Mouse (Mus musculus) gastrocnemius, postnatal 25 days (tissue): Measurements from ENCODE around the gene Plekhm3. TPM values are rescaled to one million over a fixed set of nuclear protein-coding genes. Genes with fewer than 3 reads are reported as not detected.

ENCODE experiments used
- DNase-seq: peaks from one replicate; pipeline ENCODE4 v3.0.0; 2022
- total RNA-seq, 2 experiments: library from RNA; stranded (reverse); gene quantifications; 1 replicate in 1 of 2; 2 replicates in 1 of 2; pipeline ENCODE4 v1.2.3; 2021

Gene Plekhm3
- total RNA-seq, 2 experiments from 2014 or later: 5.2 to 5.7 TPM

DNA sequence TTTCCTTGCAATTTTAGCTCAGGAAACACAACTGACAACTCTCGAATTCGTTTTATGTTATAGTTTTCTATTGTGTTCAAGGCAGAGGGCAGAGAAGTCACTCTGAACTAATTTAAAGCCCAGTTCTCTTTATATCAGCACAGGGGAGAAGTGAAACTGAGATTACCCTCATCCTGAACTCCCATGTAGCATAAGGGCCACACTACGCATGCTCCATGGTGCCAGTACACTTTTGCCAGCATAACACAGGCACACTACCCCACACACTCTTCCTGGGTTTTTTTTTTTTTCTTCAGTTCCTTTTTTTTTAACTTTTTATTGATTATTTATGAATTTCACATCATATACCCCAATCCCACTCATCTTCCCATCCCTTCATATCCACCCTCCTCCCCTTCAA, 28.1 kb downstream of the Plekhm3 start:
- DNase-seq: no peak

GRCm38 (mm10) chr1:64927437-64928274, 29.0 kb downstream of the Plekhm3 start:
- DNase-seq: no peak

DNA sequence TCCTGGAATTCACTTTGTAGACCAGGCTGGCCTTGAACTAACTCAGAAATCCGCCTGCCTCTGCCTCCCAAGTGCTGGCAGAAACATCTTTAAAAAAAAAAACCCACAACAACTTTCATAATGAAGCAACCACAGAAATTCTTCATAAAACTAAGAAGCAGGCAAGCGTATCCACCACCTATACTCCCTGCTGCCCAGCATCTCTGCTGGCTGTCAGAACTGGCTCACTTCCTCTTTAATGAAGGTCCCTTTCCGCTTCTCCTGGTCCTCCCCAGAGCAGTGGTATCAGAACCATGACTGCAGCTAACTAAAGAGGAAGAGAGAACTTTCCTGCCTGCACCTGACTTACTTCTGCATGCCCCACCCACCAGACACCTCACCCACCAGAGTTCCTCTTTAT, 31.0 kb downstream of the Plekhm3 start:
- DNase-seq: no peak

GRCm38 (mm10) chr1:64924283-64924682, 32.3 kb downstream of the Plekhm3 start:
- no peak for DNase-seq

DNA sequence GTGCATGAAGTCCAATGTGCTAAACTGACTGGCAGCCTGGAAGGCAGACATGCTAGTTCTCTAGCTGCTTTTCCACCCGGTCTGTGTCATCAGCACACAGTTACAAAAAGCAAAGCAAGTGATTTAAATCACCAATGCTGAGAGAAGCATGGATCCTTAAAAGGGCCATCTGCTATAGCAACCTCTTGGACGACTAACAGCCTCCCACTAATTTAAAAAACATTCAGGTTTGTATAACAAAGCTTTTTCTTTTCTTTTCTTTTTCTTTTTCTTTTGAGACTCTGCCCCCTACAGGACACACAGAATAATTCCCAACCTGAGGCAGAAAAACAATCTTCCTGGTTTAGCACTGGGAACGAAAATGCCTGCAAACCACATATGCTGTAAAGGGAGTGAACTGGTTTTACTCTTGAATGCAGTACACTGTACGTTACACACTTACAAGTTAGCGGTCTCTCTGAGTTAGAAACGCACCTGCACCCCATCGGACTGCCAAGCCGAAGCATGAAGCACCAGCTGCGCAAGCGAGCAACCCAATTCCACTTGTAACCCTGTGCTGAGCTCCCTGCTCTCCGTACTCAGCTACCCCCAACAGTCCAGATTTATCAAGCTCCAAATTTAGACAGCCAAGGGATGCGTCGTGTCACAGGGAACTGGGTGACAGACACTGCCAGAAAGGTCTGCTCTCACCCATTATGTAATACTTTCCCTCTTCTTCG, 37.7 kb downstream of the Plekhm3 start:
- DNase-seq: peak; percentile 28

DNA sequence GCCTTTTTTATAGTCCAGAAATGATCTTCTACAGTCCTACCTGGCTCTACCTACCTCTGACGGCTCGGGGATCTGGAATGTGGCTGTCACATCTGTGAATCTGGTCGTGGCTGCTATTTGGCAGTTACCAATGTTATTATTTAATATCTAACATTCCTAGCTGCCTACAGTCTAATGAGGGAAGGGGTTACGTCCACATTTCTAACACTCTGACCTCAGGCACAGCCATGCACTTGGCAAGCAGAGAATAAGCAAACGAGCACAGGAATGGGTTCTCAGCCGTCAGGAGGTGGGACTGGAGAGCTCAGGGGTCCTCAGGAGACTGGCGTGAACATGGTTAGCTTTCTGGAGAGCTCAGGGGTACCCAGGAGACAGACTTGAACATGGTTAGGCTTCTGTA, 38.7 kb downstream of the Plekhm3 start:
- DNase-seq: no peak

GRCm38 (mm10) chr1:64916884-64917507, 39.6 kb downstream of the Plekhm3 start:
- no peak for DNase-seq

GRCm38 (mm10) chr1:64914356-64914755, 42.3 kb downstream of the Plekhm3 start:
- DNase-seq: no peak

GRCm38 (mm10) chr1:64907740-64908139, 48.9 kb downstream of the Plekhm3 start:
- DNase-seq: no peak

DNA sequence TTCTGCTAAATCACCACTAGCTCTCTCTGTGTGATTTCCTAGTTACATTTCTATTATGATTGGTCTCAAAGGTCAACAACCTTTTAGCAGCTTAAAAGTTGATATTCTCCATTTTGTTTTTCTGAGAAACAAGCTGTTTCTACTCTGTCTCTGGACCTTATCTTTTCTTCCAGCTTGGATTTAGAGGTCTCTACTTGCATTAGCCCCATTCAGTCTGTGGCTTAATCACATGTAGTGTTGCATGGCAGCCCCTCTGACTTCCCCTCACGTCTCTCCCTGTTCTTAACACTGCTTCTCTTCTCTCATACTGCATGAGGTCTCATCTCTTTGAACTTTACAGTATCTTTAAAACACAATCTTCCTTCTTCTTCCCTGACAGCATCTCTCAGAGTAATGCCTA, 50.4 kb downstream of the Plekhm3 start:
- DNase-seq: no peak

DNA sequence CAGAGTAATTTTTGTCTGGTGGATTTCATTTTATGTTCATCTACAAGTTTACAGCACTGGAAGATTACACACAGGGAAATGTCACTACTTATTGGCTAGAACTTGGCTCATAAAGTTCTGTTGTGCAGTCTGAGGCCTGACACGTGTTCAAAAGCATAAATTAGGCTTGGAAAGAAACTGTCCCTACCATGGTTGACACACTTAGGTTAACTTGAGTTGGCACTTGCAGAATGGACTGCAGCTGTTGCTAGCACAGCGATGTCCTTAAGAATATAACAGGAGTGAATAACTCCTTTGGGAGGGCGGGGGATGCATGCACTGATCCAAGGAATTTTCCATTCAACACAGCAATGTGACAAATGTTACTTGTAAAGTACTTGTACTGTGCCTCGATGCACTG, 53.2 kb downstream of the Plekhm3 start:
- DNase-seq: no peak

- DNase-seq: no peak
Observed at GRCm38 (mm10) chr1:64902804-64903203, 53.8 kb downstream of the Plekhm3 start.

- no peak for DNase-seq
Observed at GRCm38 (mm10) chr1:64899763-64900162, 56.9 kb downstream of the Plekhm3 start.

DNA sequence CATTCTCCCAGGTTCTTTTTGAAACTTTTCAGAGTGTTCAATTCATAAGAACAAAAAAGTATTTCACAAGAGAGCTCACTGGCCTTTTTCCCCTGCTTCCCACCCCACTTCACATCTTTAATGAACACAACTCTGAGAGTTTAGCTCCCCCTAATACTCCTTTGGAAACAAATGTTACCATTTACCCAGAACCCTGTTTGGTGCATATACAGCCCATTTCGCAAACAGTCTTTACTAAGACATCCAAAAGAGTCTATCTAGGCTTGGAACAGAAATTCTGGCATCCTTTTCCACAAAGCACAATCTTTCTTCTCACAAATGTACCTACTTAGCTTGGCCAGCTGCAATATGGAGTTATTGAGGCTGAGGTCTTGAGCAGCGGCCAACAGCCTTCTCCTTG, 59.1 kb downstream of the Plekhm3 start:
- no peak for DNase-seq

- DNase-seq: no peak
Observed at GRCm38 (mm10) chr1:64893806-64894205, 62.8 kb downstream of the Plekhm3 start.

DNA sequence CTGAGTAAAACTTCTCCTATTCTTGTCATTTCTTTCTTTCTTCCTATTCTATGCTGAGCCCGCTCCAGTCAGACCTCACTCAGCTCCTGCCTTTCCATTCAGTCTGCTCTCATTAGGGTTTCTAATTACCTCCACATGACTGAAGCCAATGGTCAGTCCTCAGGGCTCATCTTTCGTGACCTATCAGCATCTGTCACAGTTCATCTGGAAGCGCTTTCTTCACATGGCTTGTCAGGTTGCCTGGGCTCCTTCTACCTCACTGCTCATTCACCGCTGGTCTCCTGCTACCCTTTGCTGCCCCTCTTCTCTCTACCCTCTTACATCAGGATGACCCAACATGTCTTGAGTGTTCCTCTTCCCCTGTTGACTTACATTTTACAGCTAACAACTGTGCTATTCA, 65.3 kb downstream of the Plekhm3 start:
- no peak for DNase-seq

DNA sequence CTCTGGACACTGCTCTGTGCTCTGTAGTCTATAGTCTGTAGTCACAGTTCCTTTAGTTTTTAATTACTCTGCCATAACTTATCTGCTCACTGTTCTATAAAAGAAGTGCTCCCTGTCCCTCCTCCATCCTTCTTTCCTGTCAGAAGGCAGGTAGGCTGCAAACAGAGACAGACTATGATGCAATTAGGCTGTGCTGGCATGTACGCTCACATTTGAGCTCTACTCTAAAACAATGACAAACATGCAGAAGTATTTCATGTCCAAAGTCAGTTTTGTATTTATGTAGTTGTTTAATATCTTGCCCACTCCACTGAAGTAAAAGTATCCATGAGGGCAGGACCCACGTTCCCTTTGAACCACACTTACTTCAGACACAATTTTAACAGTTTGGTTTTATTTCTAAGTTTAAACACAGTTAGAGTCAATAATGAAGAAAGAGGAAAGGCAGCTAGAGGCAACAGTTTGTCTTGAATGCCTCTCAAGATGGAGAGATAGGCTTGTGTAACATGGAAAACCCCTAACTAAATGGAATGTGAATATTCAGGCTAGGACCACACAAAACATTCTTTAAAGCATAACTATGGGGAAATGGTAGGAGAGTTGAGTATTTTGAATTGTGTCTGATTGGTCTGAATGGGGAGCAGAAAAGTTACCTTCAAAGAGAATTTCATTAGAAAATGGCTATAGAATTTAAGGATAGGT, 69.0 kb downstream of the Plekhm3 start:
- DNase-seq: no peak

- no peak for DNase-seq
Observed at GRCm38 (mm10) chr1:64886718-64887117, 69.9 kb downstream of the Plekhm3 start.

DNA sequence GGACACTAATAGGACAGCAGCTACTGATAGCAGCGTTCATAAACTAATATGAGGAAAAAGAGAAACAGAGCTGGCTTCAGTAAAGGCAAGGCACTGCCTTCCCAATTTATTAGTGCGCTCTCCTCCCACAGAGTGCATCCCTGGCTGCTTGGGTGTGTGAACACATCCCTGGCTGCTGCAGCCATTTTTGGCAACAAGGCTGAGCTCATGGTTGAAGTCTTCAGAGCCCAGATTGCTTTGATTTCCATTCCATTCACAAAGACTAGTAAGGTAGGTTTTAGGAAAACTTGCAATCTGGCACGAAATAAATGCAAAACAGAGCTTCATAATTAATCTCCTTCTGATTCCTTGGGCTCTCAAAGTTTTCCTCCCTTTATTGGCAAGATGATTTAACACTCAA, 71.3 kb downstream of the Plekhm3 start:
- DNase-seq: peak; percentile 7

- DNase-seq: no peak
Observed at GRCm38 (mm10) chr1:64884007-64884406, 72.6 kb downstream of the Plekhm3 start.

DNA sequence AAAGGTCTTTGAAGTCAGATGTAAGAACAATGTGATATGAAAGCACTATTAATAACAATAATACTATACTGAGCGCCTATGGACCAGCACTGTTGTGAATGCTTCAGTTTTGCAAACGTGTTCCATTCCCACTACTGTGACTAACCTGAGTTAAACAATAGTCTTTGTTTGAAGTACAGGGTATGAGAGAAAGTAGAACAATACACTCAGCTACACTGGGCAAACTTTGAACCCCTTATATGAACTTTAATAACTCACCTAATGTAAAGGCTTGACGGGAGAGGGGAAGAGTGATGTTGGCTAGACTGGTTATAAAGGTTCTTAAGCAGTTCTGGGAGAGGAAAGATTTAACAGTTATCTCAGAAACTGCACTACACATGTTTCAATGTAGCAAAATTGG, 76.0 kb downstream of the Plekhm3 start:
- DNase-seq: no peak

DNA sequence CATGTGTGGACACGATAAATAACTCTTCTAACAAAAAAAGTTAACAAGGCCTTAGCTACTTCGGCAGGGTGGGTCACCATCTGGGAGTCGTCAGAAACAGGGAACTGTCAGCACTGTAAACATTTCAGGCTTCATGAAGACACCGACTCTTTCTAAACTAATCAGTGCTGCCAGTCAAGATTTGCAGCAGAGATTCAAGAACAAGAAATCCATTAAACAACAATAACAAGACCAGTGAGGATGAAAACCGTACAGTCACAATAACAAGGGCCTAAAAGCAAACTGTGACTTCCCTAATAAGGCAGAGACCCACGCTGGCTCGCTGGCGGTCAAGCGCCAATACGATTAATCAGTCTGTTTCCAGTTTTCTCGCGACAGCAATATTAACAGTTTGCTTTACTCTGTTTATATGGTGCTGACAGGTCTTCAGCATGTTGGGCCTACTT, 77.8 kb downstream of the Plekhm3 start:
- DNase-seq: no peak

- no peak for DNase-seq
Observed at GRCm38 (mm10) chr1:64876276-64876675, 80.3 kb downstream of the Plekhm3 start.
